Mouse (Mus musculus) embryo, embryonic 10 days (tissue): ENCODE measurements at regions not wholly inside any gene's neighbourhood (a gene's known extent, or its start where the extent isn't known, plus 50 kb on each side); places are given as distances from the start of the nearest gene placed in this dataset.

Source experiments
- DNase-seq: peaks from one replicate; pipeline ENCODE4 v3.0.0-alpha.2; 2015; ENCODE audit warnings: low spot score

DNA sequence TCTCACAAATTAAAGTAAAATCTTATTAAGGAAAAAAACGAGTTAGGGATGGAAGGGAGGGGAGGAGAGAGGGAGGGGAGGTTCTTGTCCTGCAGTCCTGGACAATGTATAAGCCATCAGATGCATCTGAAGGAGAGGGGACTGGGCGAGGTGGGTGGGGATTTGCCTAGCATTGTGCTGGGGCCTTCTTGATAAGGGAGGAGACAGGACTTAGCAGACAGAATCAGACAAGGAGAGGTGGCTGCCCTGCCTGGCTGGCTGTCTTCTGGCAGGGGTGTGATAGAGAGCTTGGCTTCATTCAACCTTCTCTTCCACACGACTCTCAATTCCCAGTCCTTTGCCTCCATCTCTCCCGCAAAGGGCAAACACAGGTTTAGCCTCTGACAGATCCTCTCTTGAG is 318.9 kb downstream of the Gm49356 start:
- no peak for DNase-seq

DNA sequence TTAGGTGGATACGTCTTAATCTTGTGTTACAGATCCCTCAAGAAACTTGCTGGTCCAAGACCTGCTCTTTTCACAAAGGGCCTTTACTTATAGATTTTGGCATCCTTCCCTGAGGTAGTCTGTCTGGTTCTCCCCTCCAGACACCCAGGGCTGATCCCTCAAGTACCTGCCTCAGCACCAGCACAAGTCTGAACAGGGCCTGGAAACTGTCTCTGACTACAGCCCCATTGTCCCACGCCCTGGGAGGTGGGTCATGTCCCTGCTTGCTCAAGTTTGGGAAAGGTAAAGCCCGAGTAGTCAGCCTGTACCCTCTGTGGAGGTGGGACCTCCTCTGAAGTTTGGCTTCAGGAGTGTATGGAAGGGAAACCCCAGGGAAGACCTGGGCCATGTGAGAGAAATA is 323.3 kb downstream of the Gm49356 start:
- DNase-seq: no peak

DNA sequence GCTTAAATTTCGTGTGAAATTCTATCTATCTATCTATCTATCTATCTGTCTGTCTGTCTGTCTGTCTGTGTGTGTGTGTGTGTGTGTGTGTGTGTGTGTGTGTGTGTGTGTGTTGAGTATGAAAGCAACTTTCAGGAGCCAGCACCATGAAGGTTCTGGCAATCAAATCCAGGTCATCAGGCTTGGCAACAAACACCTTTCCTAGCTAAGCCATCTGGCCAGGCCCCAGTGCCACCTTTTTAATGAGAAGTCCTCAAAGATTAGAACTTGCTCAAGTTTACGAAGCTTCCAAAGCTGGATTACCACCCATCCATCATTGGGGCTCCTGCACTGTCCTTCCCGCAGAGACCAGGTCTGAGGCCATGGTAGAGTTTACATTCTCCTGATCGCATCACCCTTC is 325.0 kb downstream of the Gm49356 start:
- DNase-seq: no peak

DNA sequence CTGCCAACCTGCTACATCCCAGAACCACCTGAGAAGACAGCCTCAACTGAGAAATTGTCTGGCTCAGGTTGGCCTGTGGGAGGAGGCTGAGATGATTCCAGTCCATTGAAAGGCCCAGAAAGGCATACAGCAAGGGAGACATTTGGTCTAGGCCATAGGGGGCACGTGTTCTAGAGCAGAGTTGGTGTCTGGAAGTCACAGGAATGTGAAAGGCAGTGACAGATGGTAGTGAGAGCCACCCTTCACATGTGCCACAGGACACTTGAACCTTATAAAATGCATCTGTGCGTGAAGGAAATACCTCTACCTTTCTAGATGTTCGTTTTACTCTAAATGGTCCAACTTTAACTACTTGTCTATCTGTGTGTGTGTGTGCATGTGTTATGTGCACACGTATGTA is 326.1 kb downstream of the Gm49356 start:
- DNase-seq: no peak

DNA sequence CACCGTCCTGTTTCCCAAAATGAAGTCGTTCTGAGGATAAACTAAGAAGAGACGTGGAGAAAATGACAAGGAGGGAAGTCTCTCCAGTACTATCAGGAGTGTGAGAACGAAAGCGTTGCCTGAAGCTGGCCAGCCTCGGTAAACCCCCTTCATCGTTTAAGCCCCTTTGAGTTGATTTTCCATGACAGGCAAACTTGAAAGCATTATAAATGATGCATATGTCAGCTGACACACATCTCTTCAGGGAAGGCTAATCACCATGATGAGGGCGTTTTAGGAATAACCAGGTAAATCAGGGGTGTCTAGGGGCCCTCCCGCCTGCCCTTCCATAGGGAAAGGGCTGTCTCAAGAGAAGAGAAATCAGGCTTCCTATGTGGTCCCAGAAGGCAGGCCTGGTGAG is 328.4 kb downstream of the Gm49356 start:
- no peak for DNase-seq

DNA sequence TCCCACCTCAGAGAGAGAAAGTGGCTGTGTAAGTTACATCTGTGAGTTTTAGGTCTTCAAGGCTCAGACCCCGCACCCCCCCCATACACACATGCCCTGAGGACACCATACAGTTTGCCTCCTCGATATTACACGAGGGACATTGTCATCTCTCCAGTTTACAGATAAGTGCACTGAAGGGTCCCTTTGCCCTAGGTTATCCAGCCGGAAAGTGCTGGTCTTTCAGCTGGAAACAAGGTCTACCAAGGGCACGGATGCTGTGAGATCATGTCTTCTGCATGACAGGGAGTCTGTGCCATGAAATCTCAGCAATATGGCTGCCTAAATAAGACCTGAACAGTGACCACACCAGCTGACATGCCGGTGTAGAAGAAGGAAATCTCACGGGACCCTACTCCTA is 329.8 kb downstream of the Gm49356 start:
- no peak for DNase-seq

DNA sequence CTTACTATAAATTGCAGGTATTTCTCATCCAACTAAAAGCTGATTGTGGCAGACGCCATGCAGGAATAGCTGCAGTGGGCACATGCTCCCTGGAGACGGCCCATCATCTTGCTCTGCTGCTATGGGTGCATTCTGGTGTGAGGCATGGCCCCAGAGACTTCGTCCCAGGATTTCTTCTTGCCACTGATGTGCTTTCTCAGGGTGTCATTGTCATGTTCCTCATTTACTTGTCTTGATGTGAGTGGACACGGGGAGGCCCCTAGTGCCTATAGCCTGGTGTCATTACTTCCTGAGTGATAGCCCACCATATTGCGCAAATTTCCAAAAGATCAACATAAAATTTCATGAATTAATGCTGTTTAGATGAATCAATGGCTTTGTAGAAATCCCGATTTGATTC is 336.5 kb downstream of the Gm49356 start:
- no peak for DNase-seq

DNA sequence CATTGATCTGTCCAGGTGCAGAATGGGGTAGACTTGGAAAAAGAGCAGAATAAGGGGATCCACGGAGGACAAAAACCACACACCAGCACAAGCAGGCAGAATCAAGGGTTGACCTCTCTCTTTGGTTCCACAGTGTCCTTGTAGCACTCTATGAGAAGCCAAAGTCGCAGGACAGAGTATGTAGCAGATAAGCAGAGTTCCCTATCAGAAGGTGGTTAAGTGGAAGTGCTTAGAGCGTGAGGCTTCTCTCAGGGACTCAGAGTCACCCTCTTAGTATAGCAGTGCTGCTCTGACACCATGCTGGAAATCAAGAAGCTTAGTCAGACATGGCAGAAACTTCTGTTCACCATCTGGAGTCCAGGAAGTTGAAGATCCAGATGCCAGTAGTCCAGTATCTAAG is 338.2 kb downstream of the Gm49356 start:
- no peak for DNase-seq

DNA sequence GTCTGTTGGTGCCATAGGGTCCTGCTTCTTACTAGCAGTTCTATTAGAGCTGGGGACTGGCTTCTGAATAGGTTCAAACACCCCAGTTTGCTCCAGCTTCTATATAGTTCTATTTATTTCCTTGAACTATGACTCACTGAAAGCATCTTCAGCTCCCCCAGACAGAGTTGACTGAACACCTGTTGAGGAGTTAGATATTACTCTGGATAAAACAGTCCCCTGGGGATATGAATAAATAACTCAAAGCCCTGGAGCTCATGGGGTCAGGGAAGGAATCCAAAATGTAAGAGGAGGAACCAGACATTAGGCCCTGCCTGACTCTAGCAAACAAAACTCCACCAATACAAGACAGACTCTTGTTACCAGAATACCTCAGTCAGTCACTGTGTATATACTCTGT is 341.4 kb downstream of the Gm49356 start:
- no peak for DNase-seq

DNA sequence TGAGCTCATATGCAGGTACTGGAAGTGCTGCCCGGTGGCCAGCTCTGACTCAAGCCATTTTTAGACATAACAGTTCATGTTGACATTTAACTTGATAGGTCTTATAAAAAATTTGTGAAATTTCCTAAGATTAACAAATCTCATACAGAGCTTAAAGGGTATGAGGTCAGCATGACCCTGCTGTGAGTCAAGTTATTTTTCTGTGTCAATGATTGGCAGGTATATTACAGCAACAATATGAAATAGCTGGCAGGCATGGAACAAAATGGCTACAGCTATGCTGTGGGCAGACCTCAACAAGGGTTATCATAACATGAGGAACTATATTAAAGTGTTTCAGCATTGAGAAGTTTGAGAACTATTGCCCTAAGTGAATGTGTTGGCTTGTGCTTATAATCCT is 342.6 kb downstream of the Gm49356 start:
- DNase-seq: no peak

DNA sequence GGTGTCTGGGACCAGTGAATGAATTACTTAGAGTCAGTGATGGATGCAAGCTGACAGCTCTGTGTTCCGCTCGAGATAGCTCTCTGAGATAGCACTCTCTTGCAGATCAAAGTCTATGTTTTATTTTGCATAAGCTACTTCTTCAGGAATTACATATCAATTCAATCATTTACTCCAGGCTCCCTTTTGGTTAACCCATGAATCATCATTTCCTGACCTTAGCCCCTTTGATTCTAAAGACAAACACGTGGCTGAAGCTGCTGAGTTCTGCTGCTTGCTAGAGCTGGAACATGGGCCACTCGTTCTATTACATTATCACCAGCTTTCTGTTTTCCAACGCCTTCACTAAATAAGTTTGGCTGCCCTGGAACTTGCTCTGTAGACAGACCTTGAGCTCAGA is 343.2 kb downstream of the Gm49356 start:
- no peak for DNase-seq

DNA sequence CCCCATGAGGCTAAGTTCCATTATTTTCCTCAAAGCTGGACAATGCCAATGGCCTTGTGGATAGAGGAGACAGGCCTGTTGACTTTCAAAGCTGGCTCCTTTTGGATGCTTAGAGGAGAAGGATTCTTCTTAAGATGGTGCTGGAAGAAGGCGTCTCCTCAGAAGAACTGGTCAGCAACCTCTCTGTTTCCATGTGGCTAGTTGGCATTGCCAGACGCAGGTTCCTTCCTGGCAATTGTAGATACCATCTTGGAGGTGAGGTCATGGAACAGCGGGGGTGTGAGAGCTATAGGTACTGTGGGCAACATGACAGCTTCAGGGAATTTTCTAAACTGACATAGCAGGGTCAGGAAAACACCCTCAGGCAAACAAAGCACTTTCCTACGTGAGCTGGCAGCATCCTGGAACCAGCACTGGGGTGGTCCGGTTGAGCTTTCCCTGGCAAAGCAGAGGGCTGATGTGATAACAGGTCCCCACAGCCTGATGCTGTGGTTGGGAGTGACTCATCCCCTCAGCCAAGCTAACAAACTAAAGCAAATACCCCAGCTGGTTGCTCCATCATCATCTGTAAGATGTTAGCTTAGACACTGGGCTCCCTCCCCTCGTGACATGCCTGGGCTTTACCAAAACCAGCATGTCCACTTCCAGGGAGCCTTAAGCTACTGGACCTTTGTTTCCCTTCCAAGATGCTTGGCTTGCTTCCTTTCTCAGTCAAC is 348.5 kb downstream of the Gm49356 start:
- DNase-seq: no peak

DNA sequence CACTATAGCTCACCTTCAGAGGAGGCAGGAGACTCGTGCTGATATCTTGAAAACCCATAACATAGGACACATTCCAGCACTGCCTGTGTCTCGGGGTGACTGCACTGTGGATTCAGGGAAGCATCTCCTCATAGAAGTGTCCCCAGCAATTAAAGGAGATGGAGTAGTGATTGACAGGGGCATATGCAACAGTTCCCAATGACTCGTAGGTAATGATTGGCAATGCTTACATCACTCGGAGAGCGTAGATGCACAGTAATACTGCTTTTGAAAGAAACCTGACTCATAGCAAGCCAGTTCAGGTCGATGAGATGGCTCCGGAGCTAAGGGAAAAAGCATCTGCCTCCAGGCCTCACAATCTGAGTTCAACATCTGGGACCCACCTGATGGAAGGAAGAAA is 352.7 kb downstream of the Gm49356 start:
- no peak for DNase-seq

DNA sequence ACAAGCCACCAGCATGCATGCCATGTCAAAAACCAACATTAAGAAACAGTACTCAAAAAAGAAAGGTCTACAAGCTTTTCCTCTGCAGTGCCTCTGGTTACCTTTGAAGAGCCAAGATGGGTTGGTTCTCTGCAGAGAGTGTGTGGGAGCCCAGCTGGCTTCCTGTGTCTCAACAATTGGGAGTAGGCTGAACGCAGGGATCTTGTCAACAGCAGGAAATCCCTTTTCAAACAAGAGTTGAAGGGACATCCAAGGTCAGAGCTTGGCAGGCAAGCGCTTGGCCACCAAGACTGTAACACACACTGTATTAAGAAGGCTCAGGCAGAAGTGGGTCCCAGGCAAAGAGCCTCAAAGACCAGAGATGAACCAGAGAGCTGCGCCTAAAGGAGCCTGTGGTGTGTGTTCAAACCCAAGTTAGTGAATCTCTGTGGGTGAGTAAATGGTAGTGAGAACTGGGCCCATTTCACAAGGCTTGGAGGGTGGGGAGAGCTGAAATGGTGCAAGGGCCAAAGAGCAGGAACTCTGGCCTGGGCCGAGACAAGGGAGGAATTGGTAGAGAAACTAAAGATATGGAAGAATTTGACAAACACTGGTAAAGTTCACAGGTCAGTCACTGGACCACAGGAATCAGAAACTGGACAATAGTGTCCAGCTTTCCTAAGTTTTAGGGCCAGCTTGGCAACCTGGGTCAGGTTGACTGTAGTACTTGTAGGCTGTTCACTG is 357.0 kb downstream of the Gm49356 start:
- DNase-seq: no peak

DNA sequence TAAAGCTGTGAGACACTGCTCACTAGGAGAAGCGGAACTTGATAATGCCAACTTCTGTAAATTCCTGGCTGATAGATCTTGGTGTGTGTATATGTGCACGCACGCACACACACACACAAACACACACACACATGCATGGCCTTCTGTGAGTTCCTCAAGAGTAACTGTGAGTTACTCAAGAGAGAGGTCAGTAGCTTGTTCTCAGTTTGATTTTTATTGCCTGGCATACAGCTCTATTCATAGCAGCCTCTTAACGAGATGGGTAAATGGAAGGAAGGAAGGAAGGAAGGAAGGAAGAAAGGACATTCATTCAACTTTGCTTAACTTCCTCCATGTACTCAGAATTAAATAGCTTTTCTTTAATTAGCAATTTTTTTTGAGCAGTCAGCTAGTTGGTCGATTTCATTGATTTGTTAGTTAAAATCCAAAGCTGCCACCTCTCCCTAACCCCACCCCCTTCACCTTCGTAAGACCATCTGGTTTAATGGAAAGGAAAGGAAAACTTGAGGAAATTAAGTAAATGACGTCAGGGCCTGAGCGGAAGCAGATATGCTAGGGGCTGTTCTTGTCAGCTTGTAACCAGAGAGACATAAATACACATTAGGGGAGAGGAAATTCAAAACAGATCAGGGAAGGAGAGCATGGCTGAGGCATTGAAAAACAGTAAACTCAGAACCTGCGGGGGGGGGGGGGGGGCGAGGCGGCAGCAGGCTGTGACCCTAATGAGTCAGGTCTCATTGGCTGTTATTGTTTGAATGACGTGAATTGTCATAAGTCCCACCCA is 359.6 kb downstream of the Gm49356 start:
- DNase-seq: peak; percentile 13

DNA sequence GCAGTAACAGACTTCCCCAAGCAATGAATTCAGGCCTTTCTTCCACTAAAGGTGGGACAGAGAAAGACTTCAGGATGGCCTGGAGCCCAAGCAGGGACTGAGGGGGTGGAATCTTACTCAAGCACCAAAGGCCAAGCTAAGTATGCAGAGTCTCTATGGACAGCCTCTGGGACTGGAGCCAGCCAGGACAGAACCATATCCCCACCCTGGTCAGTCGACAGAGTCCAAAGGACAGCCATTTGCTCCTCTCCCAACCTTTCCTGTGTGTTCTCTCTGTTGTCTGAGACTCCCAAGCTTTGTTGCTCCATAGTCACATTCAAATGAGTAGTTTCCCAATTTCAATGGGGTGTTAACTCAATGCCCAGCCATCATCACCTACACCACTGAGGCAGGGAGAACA is 372.3 kb downstream of the Gm49356 start:
- no peak for DNase-seq

DNA sequence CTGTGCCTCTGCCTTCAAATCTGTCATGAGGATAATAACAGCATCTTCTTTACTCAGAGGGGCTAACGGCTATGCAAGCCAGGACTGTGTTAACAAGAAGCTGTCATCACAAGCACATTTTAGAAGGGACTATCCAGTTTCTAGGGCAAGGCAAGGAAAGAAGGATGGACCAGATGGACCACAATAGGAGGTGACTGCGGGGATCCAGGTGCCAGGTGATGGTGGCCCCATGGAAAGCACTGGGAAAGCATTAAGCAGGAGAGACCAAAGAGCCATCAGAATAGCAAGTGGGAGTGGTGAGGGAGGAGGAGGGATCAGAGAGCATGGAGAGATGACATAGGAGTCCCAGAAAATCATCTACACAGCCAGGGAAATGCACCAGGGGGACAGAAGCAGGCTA is 373.3 kb downstream of the Gm49356 start:
- DNase-seq: no peak

DNA sequence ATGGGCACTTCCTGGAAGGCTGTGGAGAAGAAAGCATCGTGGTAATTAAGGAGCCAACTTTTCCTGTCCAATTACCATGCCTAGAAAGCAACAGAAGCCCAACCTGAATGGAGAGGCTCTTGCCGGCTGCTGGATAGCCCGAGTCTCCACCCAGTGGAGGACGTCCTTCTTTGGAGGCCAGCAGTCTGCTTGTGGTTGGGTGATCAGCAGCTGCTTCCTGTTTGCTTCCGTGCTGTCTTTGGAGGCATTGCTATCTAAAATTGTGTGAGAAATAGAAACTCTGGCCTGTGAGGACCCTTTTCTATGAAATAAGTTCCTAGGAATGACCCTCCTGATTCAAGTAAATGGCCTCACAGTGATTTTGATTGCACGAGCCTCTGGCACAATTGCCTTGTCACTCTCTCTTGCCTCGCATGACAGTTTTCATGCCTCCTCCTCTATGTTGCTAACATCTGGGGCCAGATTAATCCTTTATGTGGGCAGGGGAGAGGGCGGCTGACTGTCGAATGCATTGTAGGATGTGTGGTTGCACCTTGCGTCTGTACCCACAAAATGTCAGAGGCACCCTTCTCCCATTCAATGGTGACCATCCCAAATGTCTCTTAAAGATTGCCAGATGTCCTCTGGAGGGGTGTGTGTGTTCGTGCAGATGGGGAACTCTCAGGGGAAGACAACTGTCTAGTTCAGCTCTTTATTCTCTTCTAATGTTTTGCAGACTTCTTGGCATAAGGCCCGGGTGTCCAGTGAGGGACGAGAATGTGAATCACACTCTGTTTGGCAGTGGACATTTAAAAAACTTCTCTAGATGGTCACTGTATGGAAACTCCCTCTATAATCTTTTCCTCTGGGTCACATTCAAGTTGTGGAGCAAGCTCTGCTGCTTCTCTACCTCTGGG is 374.6 kb downstream of the Gm49356 start:
- no peak for DNase-seq
